Mouse (Mus musculus) lung, adult 18-20 months (tissue): Measurements from ENCODE around the gene Galm.
"Not testable (repeated sequence)": the region's sequence is repeated elsewhere in the genome, so short reads cannot be mapped to it uniquely, and the experiment has no call there.

Source experiments
- DNase-seq, 2 experiments: peaks; one replicate each; pipeline ENCODE4 v3.0.0; 2022; ENCODE audit warnings: mixed read lengths in 2 of 2

Galm gene

DNA sequence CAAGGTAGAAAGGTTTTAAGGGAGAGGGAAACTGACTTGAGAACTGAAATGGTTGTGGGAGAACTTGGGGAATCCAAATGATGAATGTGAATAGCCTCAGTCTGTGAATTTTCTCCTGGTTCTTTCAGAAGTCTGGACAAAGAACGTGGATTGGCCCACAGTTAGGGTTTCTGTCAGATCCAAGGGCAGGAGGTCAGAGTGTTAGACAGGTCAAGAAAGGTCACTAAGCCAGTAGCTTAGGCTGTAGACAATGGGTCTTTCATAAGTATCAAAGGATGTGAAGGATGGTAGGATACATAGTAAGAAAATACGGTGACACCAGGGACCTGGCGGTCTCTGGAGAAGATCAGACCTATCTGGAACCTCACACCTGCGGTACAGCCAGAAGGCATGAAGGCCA, 40.2 kb downstream of the Galm start:
- DNase-seq, result no peak

DNA sequence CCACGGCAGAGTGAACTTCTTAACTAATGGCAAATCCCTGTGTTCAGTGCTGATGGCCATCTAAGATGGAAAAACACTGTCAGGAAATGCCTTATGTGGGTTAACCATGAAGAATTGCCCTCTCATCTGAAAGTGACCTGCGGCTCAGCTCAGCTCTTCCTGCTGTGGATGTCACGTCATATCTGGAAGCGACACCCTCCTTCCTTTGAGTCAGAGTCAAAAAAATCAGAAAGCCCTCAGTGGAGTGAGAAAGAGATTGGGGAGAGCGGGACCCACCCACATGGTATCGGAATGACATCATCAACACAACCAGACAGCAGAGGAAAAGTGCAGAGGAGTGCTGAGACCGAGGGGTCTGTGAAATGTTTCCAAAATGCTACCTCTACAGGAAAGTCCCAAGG, 40.6 kb downstream of the Galm start:
- no peak for DNase-seq

DNA sequence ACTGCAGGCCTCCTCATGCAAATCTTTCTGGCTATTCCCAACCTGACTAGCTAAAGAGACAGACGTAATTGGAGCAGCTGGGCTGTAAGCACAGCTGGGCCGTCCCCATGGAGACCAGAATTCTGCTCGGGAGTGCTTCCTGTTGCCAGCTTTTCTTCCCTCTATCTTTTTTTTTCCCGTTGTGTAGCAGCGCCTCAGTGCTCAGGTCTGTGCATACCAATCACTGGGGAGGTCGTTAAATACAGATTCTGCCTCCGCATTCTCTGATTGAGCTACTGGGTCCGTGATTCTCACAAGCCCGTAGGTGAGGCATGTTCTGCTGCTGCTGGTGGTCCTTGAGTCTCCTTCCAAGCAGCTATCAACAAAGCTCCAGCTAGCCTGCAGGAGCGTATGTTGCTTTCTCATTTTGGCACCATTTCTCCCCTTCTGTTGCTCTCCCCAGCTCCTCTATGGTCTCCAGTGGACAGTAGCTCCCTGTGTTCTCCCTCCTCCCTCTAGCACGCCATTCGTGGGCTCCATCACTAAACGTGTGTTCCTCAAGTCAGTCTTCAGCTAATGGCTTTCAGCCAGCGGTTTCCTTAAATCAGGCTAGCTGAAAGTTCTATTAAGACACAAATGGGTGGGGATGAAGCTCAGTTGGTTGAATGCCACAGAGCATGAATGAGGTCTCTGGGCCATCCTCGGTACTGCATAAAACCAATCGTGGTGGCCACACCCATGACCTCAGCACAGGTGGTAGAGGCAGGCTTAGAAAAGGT, 41.3 kb downstream of the Galm start:
- DNase-seq, result no peak

DNA sequence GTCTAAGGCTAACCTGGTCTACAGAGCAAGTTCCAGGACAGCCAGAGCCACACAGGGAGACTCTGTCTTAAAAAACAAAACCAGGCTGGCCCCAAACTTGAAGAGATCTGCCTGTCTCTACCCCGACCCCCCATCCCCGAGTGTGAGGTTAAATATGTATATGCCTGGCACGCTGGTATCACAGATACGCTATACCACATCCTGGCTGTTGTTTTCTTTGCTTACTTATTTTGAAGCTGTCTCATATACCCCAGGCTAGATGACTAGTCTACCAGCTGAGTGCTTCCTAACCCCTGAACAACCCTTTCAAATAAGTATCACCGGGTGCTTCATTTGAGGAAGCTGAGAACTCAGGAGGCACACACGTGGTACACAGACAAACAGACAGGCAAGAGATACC, 42.5 kb downstream of the Galm start:
- no peak for DNase-seq

DNA sequence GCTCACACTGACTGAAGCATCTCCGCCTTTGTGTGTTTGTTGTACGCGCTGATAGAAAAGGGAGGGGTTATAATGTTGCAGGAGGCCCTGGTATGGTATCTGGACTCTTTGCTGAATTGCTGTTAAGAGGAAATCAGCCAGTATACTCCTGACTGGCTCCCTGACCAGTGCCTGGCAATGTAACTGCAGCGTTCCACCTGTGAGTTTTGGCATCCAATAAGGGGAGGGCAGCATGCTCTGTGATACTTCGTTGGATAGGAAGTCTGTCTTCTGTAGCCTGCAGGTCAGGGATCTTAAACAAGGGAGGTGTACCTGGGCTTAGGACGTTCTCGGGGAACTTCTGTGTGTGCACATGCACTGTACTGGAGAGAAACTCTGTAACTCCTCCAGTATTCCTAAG, 43.7 kb downstream of the Galm start:
- DNase-seq, result no peak

DNA sequence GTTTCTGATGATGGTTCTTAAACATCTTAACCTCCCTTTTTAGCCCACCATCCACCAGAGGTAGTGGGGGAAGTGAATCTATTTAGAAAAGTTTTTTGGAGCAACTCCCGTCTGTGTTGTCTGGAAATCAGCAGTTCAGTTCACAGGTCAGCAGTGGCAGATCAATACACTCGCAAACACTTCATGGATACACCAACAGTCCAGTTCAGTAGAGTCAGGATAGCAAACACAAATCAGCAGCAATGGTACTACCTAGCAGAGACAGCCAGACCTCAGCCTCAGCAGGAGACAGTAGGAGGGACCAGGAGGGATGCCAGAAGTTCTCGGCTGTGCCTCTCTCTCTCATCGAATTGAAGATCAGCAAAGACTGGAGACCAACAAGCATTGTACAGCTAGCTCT, 44.7 kb downstream of the Galm start:
- no peak for DNase-seq

DNA sequence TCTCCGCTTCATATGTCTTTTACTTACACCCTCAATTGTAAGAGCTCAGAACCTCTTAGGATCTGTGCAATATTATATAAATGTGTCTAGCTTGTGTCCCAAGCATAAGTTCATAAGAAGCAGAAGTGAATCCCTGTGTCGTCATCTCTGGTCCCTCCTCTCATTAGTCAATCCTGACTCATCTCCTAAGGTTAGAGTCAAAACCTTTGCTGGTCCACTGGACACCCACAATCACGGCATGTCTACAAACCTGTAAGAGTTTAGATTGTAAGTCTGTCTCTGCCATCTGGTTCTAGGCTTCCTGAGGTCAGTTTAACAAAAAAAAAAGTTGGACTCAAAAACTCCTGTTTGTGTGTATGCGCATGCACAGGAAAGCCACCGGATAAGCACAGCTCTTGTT, 45.5 kb downstream of the Galm start:
- no peak for DNase-seq

DNA sequence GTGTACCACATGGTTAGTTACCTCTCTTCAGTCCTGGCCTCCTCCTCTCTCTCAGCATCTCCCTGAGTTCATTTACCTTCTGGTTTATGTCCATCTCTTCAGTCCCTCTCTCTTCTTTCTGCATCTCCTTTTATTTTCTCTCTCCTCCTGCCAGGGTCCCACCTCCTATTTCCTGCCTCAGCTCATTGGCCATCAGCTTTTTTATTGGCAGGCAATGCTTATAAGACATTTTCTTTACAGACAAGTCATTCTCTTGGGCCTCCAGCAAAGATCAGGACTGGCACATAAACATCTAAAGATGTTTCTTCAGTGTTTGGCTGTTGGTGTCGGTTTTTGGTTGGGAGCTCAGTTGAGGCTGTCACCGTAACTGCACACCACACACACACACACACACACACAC, 46.4 kb downstream of the Galm start:
- no peak for DNase-seq

DNA sequence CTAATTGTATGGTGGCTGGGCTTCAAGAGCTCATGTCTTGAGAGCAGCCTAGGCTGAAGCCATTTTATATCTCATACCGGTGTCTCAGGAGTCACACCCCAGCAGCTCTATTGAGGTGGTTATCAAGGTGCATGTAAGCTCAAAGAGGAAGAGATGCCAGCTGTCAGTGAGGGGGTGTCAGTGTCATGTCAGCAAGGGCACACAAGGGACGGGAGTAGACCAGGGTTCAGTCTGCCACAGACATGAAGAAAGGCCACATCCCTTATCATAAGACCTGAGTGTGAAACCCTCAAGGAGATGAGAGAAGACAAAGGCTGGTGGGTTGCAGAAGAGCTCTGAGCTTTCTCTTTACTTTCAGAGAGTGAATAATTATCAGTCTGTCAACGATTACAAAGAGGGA, 46.9 kb downstream of the Galm start:
- DNase-seq, result no peak

DNA sequence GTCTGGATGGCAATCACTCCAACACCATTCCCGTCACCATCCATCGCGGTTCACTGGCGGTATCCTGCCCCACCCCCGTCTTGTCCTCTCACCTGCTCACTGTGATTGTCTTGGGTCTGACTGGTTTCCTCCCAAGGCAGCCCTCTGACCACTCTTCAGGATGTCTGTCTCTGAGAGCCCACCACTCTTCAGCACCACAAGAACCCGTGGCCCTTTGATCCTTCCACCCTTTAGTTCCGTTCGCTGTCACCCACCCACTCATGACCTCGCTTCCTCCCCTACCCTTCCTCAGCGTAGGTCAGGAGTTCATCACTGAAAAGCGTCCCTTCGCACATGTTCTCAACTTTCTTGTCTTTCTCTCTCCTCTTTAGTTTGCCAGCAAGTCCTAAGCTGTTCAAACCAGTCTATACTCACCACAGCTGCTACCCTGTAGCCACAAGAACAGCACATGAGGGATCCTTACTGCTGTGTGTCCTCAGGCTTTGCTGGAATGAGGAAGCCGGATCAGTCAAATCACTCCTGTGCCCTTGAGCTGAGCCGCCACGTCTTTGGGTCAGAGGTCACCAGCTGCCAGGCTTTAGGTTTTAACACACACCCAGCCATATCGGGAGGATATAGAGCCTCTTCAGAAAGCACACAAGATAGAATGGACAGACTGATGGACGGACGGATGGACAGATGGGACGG, 47.6 kb downstream of the Galm start:
- no peak for DNase-seq

DNA sequence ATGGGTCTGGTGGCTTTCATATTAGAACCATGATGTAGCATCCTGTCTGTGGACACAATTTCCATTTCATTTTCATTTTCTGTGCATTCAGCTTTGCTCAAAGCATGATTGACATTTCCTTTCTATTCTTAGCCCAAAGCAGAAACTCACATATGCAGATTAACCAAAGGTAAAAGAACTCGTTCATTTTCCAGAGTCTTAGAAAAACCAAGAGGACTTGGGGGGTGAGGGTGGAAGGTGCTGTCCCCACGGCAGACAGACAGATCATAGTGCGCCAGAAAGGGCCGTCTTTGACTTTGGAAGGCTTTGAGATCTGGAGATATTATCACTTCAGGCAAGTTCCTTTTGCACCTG, 48.1 kb downstream of the Galm start:
- DNase-seq, result no peak

DNA sequence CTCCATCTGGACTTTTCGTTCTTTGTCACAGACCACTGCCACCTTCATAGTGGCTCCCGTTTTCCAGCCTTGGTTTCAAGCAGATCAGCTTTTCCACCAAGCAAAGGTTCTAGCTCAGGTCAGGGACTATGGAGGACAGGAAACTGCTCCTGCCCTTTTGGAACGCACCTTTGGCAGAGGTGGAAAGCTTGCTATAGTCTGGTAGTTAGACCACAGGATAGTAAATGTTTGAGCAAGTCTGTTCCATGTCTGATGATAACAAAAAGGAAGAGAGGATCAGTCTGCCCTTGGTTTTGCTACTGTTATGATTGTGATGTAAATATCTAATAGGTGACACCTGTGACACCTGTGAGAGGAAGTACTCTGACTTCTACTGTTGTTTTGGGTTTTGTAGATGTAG, 48.7 kb downstream of the Galm start:
- DNase-seq, result no peak

DNA sequence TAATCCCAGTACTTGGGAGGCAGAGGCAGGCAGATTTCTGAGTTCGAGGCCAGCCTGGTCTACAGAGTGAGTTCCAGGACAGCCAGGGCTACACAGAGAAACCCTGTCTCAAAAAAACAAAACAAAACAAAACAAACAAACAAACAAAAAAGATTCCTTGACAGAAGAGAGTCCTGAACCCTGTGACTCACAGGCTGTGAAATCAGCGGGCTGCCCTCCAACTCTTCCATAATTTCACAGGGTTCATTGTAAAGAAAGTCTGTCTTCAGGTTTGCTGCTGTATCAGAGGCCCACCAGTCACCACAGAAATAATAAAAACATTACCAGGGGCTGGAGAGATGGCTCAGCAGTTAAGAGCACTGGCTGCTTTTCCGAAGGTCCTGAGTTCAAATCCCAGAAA, 51.6 kb downstream of the Galm start:
- DNase-seq, result not testable (repeated sequence)

DNA sequence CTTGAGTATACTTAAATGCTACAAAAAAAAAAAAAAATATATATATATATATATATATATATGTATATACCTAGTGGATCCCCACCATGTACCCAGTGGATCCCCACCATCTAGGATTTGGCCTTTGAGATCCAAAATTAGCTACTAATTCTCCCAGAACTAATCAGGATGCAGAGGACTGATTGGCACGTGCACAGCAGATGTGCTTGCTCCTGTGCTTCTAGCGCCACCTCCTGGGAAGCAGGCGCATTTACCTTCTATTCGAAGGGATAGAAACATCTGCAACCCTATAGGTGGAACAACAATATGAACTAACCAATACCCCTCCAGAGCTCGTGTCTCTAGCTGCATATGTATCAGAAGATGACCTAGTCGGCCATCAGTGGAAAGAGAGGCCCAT, 52.7 kb downstream of the Galm start:
- DNase-seq, result peak; percentile 74 to 78

DNA sequence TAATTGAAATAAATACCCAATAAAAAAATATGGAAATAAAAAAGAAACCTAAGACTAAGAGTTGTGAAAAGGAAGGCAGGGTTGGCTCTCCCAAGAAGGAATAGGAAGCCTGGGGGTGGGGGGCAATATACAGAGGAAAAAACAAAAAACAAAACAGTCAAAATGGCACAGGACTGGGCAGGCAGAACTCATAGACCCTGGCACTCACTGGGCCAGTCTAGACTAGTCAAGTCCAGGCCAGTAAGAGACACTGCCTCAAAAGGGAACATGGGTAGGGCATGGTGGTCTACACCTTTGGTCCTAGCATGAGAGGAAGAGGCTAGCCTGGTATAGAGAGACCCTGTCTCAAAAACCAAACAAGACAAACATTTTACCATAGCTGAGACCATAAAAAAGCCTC, 53.2 kb downstream of the Galm start:
- DNase-seq, result no peak

DNA sequence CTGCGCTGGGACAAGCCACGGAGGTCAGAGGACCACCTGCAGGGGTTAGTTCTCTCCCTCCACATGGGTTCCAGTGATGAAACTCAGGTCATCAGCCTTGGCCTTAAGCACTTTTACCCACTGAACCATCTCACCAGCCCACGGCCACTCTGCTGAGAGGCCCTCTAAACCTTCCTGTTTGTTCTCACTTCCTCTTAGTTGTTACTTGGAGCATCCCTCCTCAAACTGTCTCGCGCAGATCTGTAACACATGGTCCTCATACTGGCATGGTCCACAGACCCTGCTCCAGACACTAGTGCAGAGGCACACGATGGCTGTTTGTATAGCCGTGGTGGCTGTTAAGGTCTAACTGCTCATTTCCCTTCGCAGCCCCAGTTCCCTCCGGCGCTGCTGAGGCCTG, 56.3 kb downstream of the Galm start:
- DNase-seq, result no peak

DNA sequence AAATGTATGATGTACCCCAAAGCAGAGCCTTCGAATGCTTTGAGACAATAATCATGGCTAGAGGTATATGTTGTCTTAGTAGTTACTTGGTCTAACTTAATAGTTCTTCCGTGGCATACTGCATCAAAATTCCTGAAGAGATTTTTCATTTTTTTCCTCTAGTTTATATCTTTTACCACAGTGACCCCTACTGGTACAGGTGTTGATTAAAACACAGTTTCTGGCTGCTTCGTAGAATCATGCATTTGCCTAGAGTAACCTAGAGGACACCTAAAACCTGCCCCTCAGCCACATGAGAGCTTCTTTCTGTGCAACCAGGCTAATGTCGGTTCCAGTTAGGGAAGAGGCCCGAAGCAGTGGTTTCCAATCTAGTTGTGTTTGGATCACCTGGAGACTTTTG, 65.8 kb downstream of the Galm start:
- no peak for DNase-seq

DNA sequence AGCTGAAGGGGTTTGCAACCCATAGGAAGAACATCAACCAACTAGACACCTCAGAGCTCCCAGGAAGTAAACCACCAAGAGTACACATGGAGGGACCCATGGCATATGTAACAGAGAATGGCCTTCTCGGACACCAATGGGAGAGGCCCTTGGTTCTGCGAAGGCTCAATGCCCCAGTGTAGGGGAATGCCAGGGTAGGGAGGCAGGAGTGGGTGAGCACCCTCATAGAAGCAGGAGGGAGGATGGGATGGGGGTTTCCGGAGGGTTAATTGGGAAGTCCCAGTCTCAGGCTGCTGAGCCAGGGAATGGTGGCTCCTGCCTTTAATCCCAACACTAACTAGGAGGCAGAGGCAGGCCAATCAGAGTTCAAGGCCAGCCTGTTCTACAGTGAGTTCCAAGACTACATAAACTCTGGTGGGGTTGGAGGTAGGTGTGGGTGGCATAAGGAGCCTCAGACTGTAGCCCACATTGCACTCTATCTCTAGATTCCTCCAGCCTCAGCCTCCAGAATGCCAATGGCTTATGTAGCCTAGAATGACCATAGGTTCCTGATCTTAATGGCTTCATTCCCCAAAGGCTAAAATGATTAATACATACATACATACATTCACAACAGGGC, 72.0 kb downstream of the Galm start:
- DNase-seq, result no peak

DNA sequence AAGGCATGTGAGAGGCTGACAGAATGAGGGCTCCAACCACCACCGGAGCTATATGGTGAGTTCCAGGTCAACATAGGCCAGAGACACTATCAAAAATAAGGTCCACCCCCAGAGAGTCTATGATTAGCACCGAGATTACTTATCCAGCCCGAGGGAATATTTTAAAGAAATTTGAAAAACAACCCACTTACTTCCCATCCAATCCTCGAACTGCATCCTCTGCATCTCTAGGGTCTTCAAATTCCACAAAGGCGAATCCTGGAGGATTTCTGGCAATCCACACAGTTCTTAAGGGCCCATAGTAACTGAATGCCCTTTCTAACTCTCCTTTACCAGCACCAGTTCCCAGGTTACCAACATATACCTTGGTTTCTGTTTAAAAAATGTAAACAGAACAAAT, 78.4 kb downstream of the Galm start:
- DNase-seq, result no peak

DNA sequence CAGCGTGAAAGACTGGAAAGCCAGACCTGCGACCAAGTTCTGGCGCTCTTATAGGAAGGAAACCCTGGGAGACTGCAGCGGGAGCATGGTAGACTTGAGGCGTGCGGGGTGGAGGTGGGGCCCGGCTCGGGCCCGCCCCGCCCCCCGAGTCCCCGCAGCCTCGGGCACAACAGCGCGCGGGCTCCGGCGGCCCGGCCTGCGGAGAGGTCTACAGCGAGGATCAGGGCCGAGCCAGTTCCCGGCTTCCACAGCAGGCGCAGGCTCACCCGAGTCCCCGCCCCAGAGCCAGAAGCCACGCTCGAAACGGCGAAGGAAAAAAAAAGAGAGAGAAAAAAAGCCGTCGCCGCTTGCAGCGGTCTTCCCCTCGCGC, 79.0 kb downstream of the Galm start:
- DNase-seq, result no peak

DNA sequence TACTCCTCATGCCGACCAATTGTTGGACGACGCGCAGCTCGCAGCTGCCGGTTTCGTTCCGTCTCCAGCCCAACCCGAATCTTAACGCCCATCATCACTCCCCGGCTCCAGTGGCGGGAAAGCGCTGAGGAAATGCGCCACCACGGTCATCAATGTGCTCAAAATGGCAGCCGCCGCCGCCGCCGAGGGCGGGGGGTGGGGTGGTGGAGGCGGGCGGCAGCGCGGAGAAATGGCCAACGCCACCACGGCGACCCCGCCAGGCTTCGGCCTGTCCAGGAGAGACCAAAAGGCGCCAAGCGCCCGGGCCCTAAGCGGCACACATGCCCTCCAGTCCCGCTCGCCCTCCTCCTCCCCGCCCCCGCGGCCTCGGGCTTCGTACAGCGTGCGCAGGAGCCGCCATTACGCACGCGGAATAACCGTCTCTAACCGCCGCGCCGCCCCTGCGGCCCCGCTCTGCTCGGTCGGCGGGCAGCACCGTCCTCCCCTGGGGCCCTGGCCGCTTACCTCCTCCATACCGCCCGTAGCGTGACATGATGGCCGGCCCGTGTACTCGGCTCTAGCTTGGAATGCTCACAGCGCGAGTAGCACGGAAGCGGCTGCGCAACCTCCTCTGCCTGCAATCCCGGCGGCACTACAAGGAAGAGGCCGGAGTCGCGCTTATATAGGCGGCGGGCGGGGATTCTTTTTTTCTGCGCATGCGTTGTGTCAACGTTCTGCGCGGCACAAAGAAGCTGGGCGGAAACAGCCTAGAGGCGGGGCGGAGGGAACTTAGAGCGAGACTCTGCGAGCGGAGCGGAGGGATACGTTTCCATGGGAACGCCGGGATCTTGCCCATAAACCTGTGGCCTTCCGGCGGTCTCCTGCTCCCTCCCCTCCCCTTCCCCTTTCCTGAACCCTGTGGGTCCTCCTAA, 79.7 kb downstream of the Galm start, which contains the start of the genes Srsf7 and Ttc39d:
Gene Srsf7, minus strand, starts transcription at position 637 of the 911 bp plus-strand sequence.
Gene Ttc39d, plus strand, starts transcription at position 790 of the 911 bp plus-strand sequence.
- peak; percentile 98 for DNase-seq

DNA sequence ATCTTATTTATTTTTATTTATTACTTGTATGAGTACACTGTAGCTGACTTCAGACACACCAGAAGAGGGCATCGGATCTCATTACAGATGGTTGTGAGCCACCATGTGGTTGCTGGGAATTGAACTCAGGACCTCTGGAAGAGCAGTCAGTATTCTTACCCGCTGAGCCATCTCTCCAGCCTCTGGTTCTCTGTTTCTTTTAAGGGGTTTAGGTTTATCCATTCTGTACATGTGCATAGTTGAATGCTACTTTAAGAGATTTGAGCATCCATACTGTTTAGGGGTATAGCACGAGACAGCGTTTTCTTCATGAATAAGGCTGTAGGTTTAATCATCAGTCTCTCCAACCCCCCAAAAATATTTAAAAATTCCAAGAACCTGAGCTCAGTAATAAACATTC, 86.7 kb downstream of the Galm start:
- not testable (repeated sequence) for DNase-seq

DNA sequence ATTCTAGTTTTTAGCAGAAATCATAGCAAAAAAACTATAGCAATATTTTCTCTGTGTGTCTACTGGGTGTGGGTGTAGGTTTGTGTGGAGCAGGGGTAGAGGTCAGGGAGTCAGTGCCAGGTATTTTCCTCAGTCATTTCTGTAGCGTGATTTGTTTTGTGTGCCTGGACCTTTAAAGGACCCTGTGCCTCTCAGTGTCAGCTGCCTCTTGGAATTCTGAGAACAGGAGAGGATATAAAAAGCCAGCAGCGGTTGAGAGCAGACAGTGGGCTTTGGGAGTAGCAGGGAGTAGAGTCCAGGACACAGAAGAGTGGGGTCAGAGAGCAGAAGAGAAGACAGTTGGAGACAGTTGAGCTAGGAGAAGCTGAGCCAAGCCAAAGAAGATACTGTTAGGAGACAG, 92.9 kb downstream of the Galm start:
- no peak for DNase-seq
